Mouse (Mus musculus) neural tube, embryonic 11.5 days (tissue): ENCODE measurements around the gene Myo1d. TPM values are rescaled to one million over a fixed set of nuclear protein-coding genes. Genes with fewer than 3 reads are reported as not detected.

ENCODE experiments used
- ATAC-seq: fragments of 200-750 bp; cut with Nextera tagmentation; 2 replicates; pipeline ENCODE4 v1.8.0; 2017; ENCODE audit warnings: moderate number of reproducible peaks, mild to moderate bottlenecking, moderate TSS enrichment, moderate library complexity; ENCODE audit not compliant: insufficient read depth, low FRiP score, low TSS enrichment
- DNase-seq: peaks from one replicate; pipeline ENCODE4 v3.0.0-alpha.2; 2015; ENCODE audit warnings: low spot score
- H3K27ac ChIP-seq: fragments of 300-500 bp; sonication (generic); 2 replicates; pipeline ENCODE4 v1.5.1; 2014; ENCODE audit warnings: low read depth, mild to moderate bottlenecking, low read length
- H3K27me3 ChIP-seq: fragments of 300-500 bp; sonication (generic); 2 replicates; pipeline ENCODE4 v1.6.1; 2014; ENCODE audit warnings: mild to moderate bottlenecking, low read length, mixed read lengths; ENCODE audit not compliant: control insufficient read depth, insufficient read depth
- H3K36me3 ChIP-seq: fragments of 300-500 bp; sonication (generic); 2 replicates; pipeline ENCODE4 v1.6.1; 2014; ENCODE audit warnings: mild to moderate bottlenecking, low read length, moderate library complexity, mixed read lengths; ENCODE audit not compliant: control insufficient read depth, insufficient read depth
- H3K4me1 ChIP-seq: fragments of 300-500 bp; sonication (generic); 2 replicates; pipeline ENCODE4 v1.6.1; 2014; ENCODE audit warnings: low read length, mixed read lengths; ENCODE audit not compliant: control insufficient read depth, insufficient read depth
- H3K4me2 ChIP-seq: fragments of 300-500 bp; sonication (generic); 2 replicates; pipeline ENCODE4 v1.6.1; 2014; ENCODE audit warnings: low read depth, mild to moderate bottlenecking, moderate library complexity
- H3K4me3 ChIP-seq: fragments of 300-500 bp; sonication (generic); 2 replicates; pipeline ENCODE4 v1.5.1; 2014; ENCODE audit warnings: low read depth, low read length
- H3K9ac ChIP-seq: fragments of 300-500 bp; sonication (generic); 2 replicates; pipeline ENCODE4 v1.6.1; 2014; ENCODE audit warnings: mild to moderate bottlenecking, low read length
- H3K9me3 ChIP-seq: fragments of 300-500 bp; sonication (generic); 2 replicates; pipeline ENCODE4 v1.6.1; 2016; ENCODE audit warnings: low read length; ENCODE audit not compliant: control insufficient read depth
- WGBS: fragments of 180-500 bp; shearing (Covaris S2); extraction: QIAGEN DNeasy Blood & Tissue Kit; methylation state at CpG from one replicate; pipeline ENCODE4 v1.1.7; 2014; 5-methylcytosine and 5-hydroxymethylcytosine counted together
- polyA plus RNA-seq: library from polyadenylated mRNA; unstranded; fragments of >200 nt; fragmentation: Nextera tagmentation; extraction: Ambion mirVana; gene quantifications from 2 replicates; pipeline ENCODE4 v1.2.1, GENCODE M21; 2014

The Myo1d gene
- polyA plus RNA-seq, 1 experiment from 2014 or later = 2.8 TPM

GRCm38 (mm10) chr11:80789647-80790240 is 9.9 kb upstream of the Myo1d start:
- Histone ChIP-seq H3K27ac (no peak overlapping the region), H3K9me3 (no peaks in the 10 kb centered on the region), H3K4me1 (no peaks in the 10 kb centered on the region), H3K9ac (no peak overlapping the region), H3K4me2 (no peak overlapping the region), H3K4me3 (no peak overlapping the region), H3K27me3 (no peaks in the 10 kb centered on the region), H3K36me3 (no peaks in the 10 kb centered on the region)
- DNase-seq (no peak), ATAC-seq (no peak)
- WGBS = 39% methylated on average over 7 of the region's 7 CpGs

GRCm38 (mm10) chr11:80785672-80786071 is 5.8 kb upstream of the Myo1d start:
- Histone ChIP-seq H3K9me3 (no peaks in the 10 kb centered on the region), H3K4me3 (no peak overlapping the region), H3K4me2 (no peak overlapping the region), H3K36me3 (no peaks in the 10 kb centered on the region), H3K27me3 (no peaks in the 10 kb centered on the region), H3K9ac (no peak overlapping the region), H3K4me1 (no peaks in the 10 kb centered on the region), H3K27ac (no peak overlapping the region)
- 88% methylated on average over 5 of the region's 5 CpGs for WGBS
- no peak for ATAC-seq
- no peak for DNase-seq

GRCm38 (mm10) chr11:80784294-80784743 is 4.5 kb upstream of the Myo1d start:
- Histone ChIP-seq H3K4me1 (peaks cover 2% of the 10 kb centered on the region; the same call in 1 of the 2 replicates), H3K27me3 (0 out of 2 replicates have a peak, but pooled peaks cover under 1% of the 10 kb centered on the region), H3K4me2 (no peak overlapping the region), H3K36me3 (no peaks in the 10 kb centered on the region), H3K9ac (no peak overlapping the region), H3K27ac (no peak overlapping the region), H3K9me3 (no peaks in the 10 kb centered on the region), H3K4me3 (no peak overlapping the region)
- ATAC-seq (no peak), DNase-seq (no peak)
- WGBS = 11% methylated on average over 3 of the region's 3 CpGs

GRCm38 (mm10) chr11:80783460-80783859 is 3.6 kb upstream of the Myo1d start:
- no peak overlapping the region for H3K4me2 ChIP-seq
- ATAC-seq = no peak
- no peak for DNase-seq
- WGBS = 76% methylated on average over 7 of the region's 7 CpGs
- H3K27ac ChIP-seq = no peak overlapping the region
- H3K27me3 ChIP-seq = peaks cover 6% of the 10 kb centered on the region; the same call in 1 of the 2 replicates
- peaks cover 4% of the 10 kb centered on the region; the same call in 1 of the 2 replicates for H3K4me1 ChIP-seq
- no peak overlapping the region for H3K4me3 ChIP-seq
- no peaks in the 10 kb centered on the region for H3K9me3 ChIP-seq
- H3K36me3 ChIP-seq = no peaks in the 10 kb centered on the region
- no peak overlapping the region for H3K9ac ChIP-seq

DNA sequence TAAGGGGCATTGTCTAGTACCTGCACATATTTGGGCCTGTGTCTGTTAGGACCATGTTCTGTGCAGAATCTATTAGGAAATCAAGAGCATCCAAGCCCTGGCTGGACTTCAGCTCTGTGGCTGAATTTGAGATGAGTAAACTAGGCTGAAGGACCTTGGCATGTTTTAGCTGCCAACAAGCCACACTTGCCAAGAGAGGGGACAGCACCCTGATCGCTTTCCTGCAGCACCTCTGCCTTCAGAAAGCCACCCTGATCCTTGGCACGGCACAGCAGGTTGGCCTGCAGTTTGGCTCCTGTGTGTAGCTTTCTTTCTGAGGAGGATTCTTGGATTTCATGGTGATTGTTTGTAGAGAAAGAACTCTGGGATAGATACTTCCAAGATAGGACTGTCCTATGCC is 1.7 kb upstream of the Myo1d start:
- Histone ChIP-seq H3K9me3 (no peaks in the 10 kb centered on the region), H3K4me3 (no peak overlapping the region), H3K27ac (no peak overlapping the region), H3K27me3 (peaks cover 9% of the 10 kb centered on the region), H3K36me3 (no peaks in the 10 kb centered on the region), H3K9ac (no peak overlapping the region), H3K4me2 (no peak overlapping the region), H3K4me1 (peaks cover 4% of the 10 kb centered on the region; the same call in 1 of the 2 replicates)
- DNase-seq = no peak
- ATAC-seq = no peak
- 97% methylated on average over 2 of the region's 2 CpGs for WGBS

- Histone ChIP-seq H3K4me3 (peak overlapping the region; percentile 68), H3K9ac (peak overlapping the region; percentile 59), H3K36me3 (no peaks in the 10 kb centered on the region), H3K4me1 (peaks cover 4% of the 10 kb centered on the region; the same call in 1 of the 2 replicates), H3K4me2 (peak overlapping the region; percentile 88), H3K9me3 (no peaks in the 10 kb centered on the region), H3K27ac (no peak overlapping the region), H3K27me3 (peaks cover 9% of the 10 kb centered on the region)
- ATAC-seq = no peak
- DNase-seq = no peak
- 4% methylated on average over 18 of the region's 18 CpGs for WGBS
These were observed 804 bp downstream of the Myo1d start for GRCm38 (mm10) chr11:80778916-80779526.

- Histone ChIP-seq H3K4me3 (no peak overlapping the region), H3K9ac (no peak overlapping the region), H3K9me3 (no peaks in the 10 kb centered on the region), H3K36me3 (no peaks in the 10 kb centered on the region), H3K4me2 (no peak overlapping the region), H3K27ac (no peak overlapping the region), H3K4me1 (peaks cover 4% of the 10 kb centered on the region; the same call in 1 of the 2 replicates), H3K27me3 (peaks cover 9% of the 10 kb centered on the region)
- DNase-seq (no peak), ATAC-seq (no peak)
- 71% methylated on average over 6 of the region's 6 CpGs for WGBS
These were observed 1.7 kb downstream of the Myo1d start for GRCm38 (mm10) chr11:80778157-80778556.

GRCm38 (mm10) chr11:80777708-80778107 is 2.1 kb downstream of the Myo1d start:
- no peaks in the 10 kb centered on the region for H3K36me3 ChIP-seq
- DNase-seq = no peak
- no peaks in the 10 kb centered on the region for H3K9me3 ChIP-seq
- no peak overlapping the region for H3K27ac ChIP-seq
- no peak overlapping the region for H3K4me2 ChIP-seq
- no peak for ATAC-seq
- peaks cover 4% of the 10 kb centered on the region; the same call in 1 of the 2 replicates for H3K4me1 ChIP-seq
- WGBS = 78% methylated on average over 2 of the region's 2 CpGs
- peaks cover 9% of the 10 kb centered on the region for H3K27me3 ChIP-seq
- H3K9ac ChIP-seq = no peak overlapping the region
- no peak overlapping the region for H3K4me3 ChIP-seq

DNA sequence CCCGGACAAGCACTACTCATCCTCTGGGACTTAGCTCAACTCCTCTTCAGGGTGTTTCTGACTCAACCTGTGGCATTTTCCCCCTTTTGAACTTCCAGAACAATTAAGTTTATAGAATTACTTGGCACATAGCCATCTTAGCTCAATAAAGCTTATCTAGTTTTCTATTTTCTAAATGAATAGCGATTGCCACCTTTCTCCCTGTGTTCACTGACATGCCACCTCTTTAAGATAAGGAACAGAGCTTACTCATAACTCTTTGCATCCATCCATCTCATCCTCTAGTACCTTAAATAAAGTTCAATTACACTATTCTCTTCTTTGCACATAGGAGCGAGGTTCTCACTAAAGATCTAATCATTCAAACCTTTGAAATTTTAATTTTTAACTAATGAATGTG is 4.3 kb downstream of the Myo1d start:
- Histone ChIP-seq H3K9me3 (no peaks in the 10 kb centered on the region), H3K4me2 (no peak overlapping the region), H3K27me3 (peaks cover 9% of the 10 kb centered on the region), H3K4me3 (no peak overlapping the region), H3K36me3 (no peaks in the 10 kb centered on the region), H3K9ac (no peak overlapping the region), H3K27ac (no peak overlapping the region), H3K4me1 (peaks cover 11% of the 10 kb centered on the region)
- DNase-seq (no peak), ATAC-seq (no peak)
- WGBS = 86% methylated on average over 3 of the region's 3 CpGs
